Mouse (Mus musculus) testis, postnatal 10 days (tissue): ENCODE results near the gene Taf3.

ENCODE experiments used
- DNase-seq: peaks from one replicate; pipeline ENCODE4 v3.0.0; 2021; ENCODE audit warnings: low spot score

Taf3 gene

DNA sequence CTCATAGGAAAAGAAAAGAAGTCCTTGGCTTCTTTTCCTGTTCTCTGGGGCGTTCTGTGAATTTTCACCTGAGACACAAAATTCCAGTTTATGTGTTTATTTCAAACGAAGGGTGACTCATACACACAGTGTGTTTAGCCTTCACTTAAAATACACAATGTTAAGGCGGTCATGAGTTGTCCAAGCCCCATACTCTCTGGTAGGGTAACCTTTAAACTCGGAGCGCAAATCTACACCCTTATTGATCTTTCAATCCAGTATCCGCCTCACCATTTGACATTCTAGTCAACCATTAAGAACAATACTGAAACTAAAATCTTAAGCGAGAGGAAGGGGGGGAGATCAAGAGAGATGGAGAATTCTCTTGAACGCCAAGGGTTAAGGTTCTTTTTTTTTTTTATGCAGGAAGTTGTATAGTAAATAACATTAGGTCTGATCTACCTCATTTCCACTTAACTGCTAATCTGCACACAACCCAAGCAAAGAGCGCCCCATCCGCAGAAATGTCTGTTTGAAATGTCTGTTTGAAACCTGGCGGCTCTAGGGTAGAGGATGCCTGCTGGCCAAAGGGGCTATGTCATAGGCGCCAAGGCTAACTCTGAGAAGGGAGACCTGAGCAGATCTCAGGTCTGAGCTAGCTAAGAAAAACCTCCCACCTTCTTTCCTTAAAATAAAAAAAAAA, 172.6 kb downstream of the Taf3 start:
- no peak for DNase-seq

DNA sequence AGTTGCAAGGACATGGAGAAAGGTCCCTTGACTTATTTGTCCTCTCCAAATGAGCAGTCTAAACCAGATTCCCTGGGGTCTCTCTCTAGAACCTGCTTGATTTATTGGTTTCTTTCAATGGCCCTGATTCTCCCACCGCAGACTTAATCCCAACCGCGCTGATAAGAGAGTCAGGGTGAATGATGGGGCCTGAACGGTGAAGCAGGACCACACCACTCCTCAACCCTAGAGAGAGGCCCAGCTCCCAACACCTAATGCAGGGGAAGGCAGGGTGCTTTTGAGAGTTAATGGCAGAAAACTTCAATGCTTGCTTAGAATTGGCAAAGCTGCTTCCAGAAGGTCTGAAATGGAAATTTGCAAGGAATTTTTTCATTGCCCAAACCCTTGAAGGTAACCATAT, 173.2 kb downstream of the Taf3 start:
- DNase-seq = no peak

DNA sequence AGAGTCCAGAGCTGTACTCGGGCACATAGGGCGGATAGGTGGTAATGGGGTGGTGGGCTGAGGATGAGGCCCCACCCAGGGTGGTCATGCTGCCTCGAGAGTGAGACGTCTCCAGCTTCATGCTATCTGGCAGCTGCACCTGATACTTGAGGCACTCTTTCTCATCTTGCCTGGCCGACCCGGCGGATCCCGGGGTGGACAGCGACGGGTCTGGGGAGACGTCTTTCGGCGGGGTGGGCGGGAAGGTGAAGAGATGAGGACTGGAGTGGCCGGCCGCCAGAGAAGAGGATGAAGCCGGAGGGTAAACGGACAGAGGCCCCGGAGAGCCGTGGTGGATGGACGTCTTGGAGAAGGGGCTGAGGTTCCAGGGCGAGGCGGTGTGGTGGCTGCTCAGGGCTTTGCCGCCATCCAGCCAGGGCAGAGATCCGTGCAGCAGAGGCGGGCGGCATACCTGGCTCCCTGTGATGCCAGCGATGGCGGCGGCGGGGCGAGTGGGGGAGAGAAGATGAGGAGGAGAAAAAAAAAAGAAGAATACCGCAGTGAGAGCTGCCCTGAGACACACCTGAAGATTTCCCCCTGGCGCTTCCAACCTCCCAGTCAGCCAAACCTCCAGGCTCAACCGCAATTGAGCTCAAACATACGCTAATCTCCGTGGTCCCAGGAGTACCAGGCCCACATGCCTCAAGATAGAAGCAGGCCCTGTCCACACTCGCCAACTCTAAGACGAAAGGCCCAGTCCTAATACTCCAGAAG, 173.8 kb downstream of the Taf3 start:
- DNase-seq = no peak

DNA sequence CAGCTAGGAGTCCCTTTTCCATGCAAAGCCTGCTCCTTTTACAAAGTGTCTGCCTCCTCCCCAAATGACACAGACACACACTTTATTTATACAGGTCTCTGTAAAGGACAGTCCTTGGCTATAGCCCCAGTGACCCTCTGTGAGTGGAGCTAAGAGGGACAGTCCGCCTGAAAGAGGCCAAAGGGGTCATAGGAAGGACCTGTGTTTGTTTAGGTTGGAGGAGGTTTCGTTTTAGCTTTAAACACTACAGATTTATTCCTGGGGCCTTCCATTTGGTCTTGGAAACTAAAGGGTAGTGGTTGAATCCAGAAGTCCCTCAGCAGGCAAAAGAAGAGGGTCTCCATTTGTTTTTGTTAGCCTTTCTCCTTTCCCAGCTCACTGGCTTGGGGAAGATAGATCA, 174.6 kb downstream of the Taf3 start:
- DNase-seq = no peak

DNA sequence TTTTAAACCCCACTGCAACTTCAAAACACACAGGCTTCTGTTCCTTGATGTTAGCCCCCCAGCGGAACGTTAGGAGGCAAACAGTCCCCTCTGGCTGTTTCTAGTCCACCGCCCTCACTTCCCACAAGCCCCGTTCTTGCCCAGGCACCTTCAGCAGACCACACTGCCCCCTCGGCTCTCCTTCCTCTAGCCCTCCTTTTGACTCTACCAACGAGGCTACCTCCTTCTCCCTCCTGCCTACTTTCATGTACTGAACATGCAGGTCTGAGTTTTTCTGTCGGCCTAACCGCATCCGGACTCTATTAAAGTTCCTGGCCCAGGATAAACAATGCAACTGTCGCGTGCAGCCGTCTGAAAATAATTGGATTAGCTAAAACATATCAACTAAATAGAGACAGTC, 175.7 kb downstream of the Taf3 start:
- no peak for DNase-seq

DNA sequence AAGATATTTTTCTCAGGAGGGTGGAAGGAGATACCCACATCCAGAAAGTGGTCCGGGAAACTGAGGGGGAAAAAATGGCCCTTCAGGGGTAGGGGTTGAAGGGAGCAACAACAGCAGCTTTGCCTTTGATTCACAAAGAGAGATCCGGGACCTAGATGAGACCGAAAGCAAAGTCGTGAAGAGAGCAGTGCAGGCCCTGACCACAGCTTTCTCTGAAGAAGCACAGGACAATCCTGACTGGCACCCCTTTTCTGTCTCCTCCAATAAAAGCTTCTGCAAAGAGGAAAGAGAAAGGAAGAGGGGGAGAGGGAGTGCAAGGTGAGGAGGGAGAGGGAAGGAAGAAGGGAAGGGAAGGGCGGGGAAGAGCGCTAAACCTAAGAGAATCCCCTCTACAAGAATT, 176.6 kb downstream of the Taf3 start:
- no peak for DNase-seq

DNA sequence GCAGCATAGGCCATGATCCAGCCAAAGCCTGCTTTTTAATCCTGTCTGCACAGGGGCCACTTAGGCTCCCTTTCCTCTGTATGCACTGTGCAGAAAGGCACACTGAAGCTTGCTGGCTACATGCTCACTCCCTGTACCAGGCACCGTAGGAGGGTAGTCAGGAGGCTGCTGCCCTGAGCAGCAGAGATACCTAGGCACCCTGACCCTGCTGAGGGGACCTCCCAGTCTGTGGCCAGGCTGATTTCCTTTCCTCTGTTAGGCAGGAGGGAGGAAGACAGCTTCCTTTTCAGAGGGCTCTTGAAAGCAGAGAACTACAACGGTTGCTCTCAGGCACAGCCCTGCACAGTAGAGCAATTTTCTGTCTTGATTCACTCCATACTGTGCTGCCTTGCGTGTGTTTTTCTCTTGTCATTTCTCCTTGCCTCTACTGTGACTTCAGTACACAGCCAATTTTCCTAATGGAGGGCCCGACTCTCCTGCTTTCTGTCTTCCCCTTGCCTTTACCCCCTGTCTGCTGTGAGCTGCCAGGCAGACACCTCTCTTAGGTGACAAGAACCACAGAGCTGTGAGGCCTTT, 177.2 kb downstream of the Taf3 start:
- DNase-seq = no peak

DNA sequence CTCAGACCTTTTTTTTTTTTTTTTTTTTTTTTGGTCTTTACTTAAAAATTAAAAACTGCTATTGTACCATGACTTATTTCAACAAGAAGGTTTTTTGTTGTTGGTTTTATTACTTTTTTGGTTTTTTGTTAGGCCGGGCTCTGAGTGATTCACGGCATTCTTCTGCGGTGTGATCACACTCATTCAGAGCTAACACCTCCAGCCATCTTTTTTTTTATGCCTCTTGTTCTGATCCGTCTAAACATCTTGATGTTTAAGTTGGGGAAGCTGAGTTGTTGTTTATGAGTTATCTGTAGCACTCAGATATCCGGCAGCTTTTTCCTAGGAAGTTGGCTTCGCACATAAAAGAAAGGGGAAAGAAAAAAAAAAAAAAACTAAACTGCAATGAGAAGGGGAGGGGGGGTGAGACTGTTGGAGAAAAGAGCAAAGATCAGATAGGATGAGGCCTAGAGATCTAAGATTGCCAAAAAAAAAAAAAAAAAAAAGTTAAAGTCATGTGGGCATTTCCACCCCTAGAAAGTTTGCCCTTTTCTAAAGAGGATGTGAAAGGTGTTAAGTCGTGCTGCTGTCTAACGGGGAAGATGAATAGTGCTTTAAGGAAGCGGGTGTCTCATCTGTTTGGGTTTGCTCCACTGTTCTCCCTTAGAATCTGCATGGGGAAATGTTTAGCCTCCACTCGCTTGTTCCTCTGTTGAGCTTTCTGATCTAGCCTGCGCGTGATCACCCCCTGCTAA, 181.1 kb downstream of the Taf3 start:
- DNase-seq = no peak
